In genomic region chr11:90224914-90225470, GRCm38 (mm10) we compare ENCODE assay signal across 9 mouse cellular contexts. TPM values are rescaled to one million over a fixed set of nuclear protein-coding genes. Genes with fewer than 3 reads are reported as not detected.
DNase-seq lines count a peak whose midpoint lies in the region; ATAC-seq lines count a peak whose summit lies in the region.
"Had no signal": no experiment of that assay in that cellular context is flagged by ENCODE, and none has a peak within 500 bp of the region (broad histone marks: within the 10 kb centered on the region; RNA-seq: fewer than 3 reads in every experiment).

No protein-coding gene starts in this region.

- no peaks in the 10 kb centered on the region for H3K36me3 ChIP-seq in forebrain, embryonic 14.5 days (ENCODE audit: control insufficient read depth, insufficient read depth, low read length)

- H3K27me3 ChIP-seq in forebrain, embryonic 14.5 days (replicated peaks; ENCODE audit: control insufficient read depth, insufficient read depth, low read length) = no peaks in the 10 kb centered on the region

- H3K4me2 ChIP-seq in forebrain, embryonic 14.5 days (ENCODE audit: low read length) = no peak overlapping the region

- H3K27ac ChIP-seq in brown adipose tissue, adult 24 weeks (replicated peaks; ENCODE audit: low read depth, low read length) = peak overlapping the region; percentile 38
- no peak overlapping the region for H3K27ac ChIP-seq in forebrain, embryonic 14.5 days (ENCODE audit: low read depth, low read length)

- DNase-seq in adrenal gland, adult (ENCODE audit: inconsistent age in 2 of 2, low spot score in 1 of 2) = peak; percentile 74 to 83
- DNase-seq in adrenal gland, postnatal 4 days (ENCODE audit: low spot score in 2 of 2) = no peak
- DNase-seq in kidney, adult 8-10 months = peak; percentile 35 to 48
- no peak for DNase-seq in forebrain, embryonic 14.5 days (ENCODE audit: low spot score)
- no peak for DNase-seq in cerebellum, postnatal 25 days
- DNase-seq in urinary bladder, adult 2 months (ENCODE audit: low spot score) = no peak

- WGBS in forebrain, embryonic 14.5 days = 80% methylated on average over 11 of the region's 11 CpGs

- H3K9ac ChIP-seq in forebrain, embryonic 14.5 days (ENCODE audit: low read length) = no peak overlapping the region

- H3K4me3 ChIP-seq in brown adipose tissue, adult 24 weeks (ENCODE audit: insufficient read depth, low read depth, low read length) = no peak overlapping the region
- no peak overlapping the region for H3K4me3 ChIP-seq in forebrain, embryonic 14.5 days (ENCODE audit: low read depth, low read length)
- H3K4me3 ChIP-seq: erythroblast, embryonic 14.5 days had no signal

- H3K9me3 ChIP-seq in forebrain, embryonic 14.5 days (replicated peaks; ENCODE audit: control insufficient read depth, low read length) = no peaks in the 10 kb centered on the region

- peak; percentile 88 for ATAC-seq in megakaryocyte, adult 5-6 weeks (ENCODE audit: poor library complexity, severe bottlenecking)
- ATAC-seq in forebrain, embryonic 14.5 days = no peak

- peaks cover 18% of the 10 kb centered on the region; the same call in 1 of the 2 replicates for H3K4me1 ChIP-seq in brown adipose tissue, adult 24 weeks (ENCODE audit: control insufficient read depth, insufficient read depth, insufficient read length, low read length)
- no peaks in the 10 kb centered on the region for H3K4me1 ChIP-seq in forebrain, embryonic 14.5 days (ENCODE audit: control insufficient read depth, insufficient read depth, low read length)

RNA-seq across cellular contexts. Expression of gene Mmd, which starts 24.3 kb away (rescaled TPM):
- total RNA-seq in adrenal gland, postnatal 4 days (2021) = 10 to 100 TPM; 40.5 to 44.0 TPM
- 265 and 375 TPM in 2 replicates for polyA plus RNA-seq in brown adipose tissue, adult 24 weeks (2012; ENCODE audit: insufficient read depth, insufficient read length, missing spikeins)
- 13.9 and 14.5 TPM in 2 replicates for total RNA-seq in megakaryocyte, adult 5-6 weeks (2015)
- total RNA-seq in megakaryocyte, adult 5-6 weeks (2017) = 10.7 and 11.1 TPM in 2 replicates
- 63.3 and 68.3 TPM in 2 replicates for polyA plus RNA-seq in forebrain, embryonic 14.5 days (2014; fragmentation: Nextera tagmentation; extraction: Ambion mirVana)
- polyA plus RNA-seq in urinary bladder, adult 2 months (2012; rRNA removed) = 58.0 and 63.6 TPM in 2 replicates

RNA-seq across cellular contexts. Expression of gene Gm45716, which starts 37.5 kb away (rescaled TPM):
- total RNA-seq in adrenal gland, postnatal 4 days (2021) = 1 to 10 TPM; 3.9 to 4.9 TPM
- 35.7 and 36.5 TPM in 2 replicates for polyA plus RNA-seq in brown adipose tissue, adult 24 weeks (2012; ENCODE audit: insufficient read depth, insufficient read length, missing spikeins)
- 4.5 and 4.8 TPM in 2 replicates for total RNA-seq in megakaryocyte, adult 5-6 weeks (2015)
- 5.6 and 6.9 TPM in 2 replicates for total RNA-seq in megakaryocyte, adult 5-6 weeks (2017)
- polyA plus RNA-seq in forebrain, embryonic 14.5 days (2014; fragmentation: Nextera tagmentation; extraction: Ambion mirVana) = 19.6 and 21.4 TPM in 2 replicates
- 2.4 and 3.5 TPM in 2 replicates for polyA plus RNA-seq in urinary bladder, adult 2 months (2012; rRNA removed)

Comparison
In these comparisons a context has a peak if more than half of its experiments do, and no peak if none do; other contexts are left out.
1. DNase-seq: peak in adrenal gland, adult (2 of 2) and kidney, adult 8-10 months (2 of 2); none in adrenal gland, postnatal 4 days (0 of 2), forebrain, embryonic 14.5 days (single experiment), cerebellum, postnatal 25 days (0 of 2) and urinary bladder, adult 2 months (single experiment).